Mouse (Mus musculus) adrenal gland, adult 2 months (tissue): ENCODE measurements at regions not wholly inside any gene's neighbourhood (a gene's known extent, or its start where the extent isn't known, plus 50 kb on each side); places are given as distances from the start of the nearest gene placed in this dataset.
A peak's percentile ranks its signal among the peaks of the same experiment; 100 is the strongest.

Source experiments
- DNase-seq: peaks from one replicate; pipeline ENCODE4 v3.0.0; 2021

GRCm38 (mm10) chr3:35320844-35321393 lies 433.0 kb upstream of the Atp11b start:
- no peak for DNase-seq

GRCm38 (mm10) chr3:35321991-35322390 lies 431.9 kb upstream of the Atp11b start:
- DNase-seq, result no peak

GRCm38 (mm10) chr3:35322899-35323298 lies 431.0 kb upstream of the Atp11b start:
- no peak for DNase-seq

GRCm38 (mm10) chr3:35323450-35324077 lies 430.3 kb upstream of the Atp11b start:
- peak; percentile 35 for DNase-seq

- no peak for DNase-seq
Observed at GRCm38 (mm10) chr3:35324186-35324585, 429.7 kb upstream of the Atp11b start.

- no peak for DNase-seq
Observed at GRCm38 (mm10) chr3:35332534-35333272, 421.2 kb upstream of the Atp11b start.

GRCm38 (mm10) chr3:35334017-35334416 lies 419.9 kb upstream of the Atp11b start:
- DNase-seq, result no peak

GRCm38 (mm10) chr3:35334546-35334945 lies 419.4 kb upstream of the Atp11b start:
- no peak for DNase-seq

GRCm38 (mm10) chr3:35335837-35336236 lies 418.1 kb upstream of the Atp11b start:
- no peak for DNase-seq

GRCm38 (mm10) chr3:35340525-35340924 lies 413.4 kb upstream of the Atp11b start:
- no peak for DNase-seq

GRCm38 (mm10) chr3:35340935-35341800 lies 412.7 kb upstream of the Atp11b start:
- no peak for DNase-seq

- DNase-seq, result no peak
Observed at GRCm38 (mm10) chr3:35341840-35342239, 412.1 kb upstream of the Atp11b start.

- no peak for DNase-seq
Observed at GRCm38 (mm10) chr3:35342584-35342983, 411.3 kb upstream of the Atp11b start.

GRCm38 (mm10) chr3:35343936-35344335 lies 410.0 kb upstream of the Atp11b start:
- DNase-seq, result no peak

GRCm38 (mm10) chr3:35349114-35349513 lies 404.8 kb upstream of the Atp11b start:
- no peak for DNase-seq

GRCm38 (mm10) chr3:35353442-35353841 lies 400.5 kb upstream of the Atp11b start:
- no peak for DNase-seq

- no peak for DNase-seq
Observed at GRCm38 (mm10) chr3:35353920-35354319, 400.0 kb upstream of the Atp11b start.

- no peak for DNase-seq
Observed at GRCm38 (mm10) chr3:35354356-35354755, 399.6 kb upstream of the Atp11b start.

- no peak for DNase-seq
Observed at GRCm38 (mm10) chr3:35357111-35357510, 396.8 kb upstream of the Atp11b start.

GRCm38 (mm10) chr3:35358541-35358940 lies 395.4 kb upstream of the Atp11b start:
- no peak for DNase-seq

- DNase-seq, result no peak
Observed at GRCm38 (mm10) chr3:35359288-35359687, 394.6 kb upstream of the Atp11b start.

- no peak for DNase-seq
Observed at GRCm38 (mm10) chr3:35360515-35360914, 393.4 kb upstream of the Atp11b start.

- DNase-seq, result no peak
Observed at GRCm38 (mm10) chr3:35361086-35361485, 392.8 kb upstream of the Atp11b start.
